Mouse (Mus musculus) forebrain, embryonic 10.5 days (tissue): ENCODE data around the gene Tbx2. TPM values are rescaled to one million over a fixed set of nuclear protein-coding genes. Genes with fewer than 3 reads are reported as not detected.

Experiments used
- DNase-seq: peaks from one replicate; pipeline ENCODE4 v3.0.0-alpha.2; 2017; ENCODE audit warnings: low spot score; ENCODE audit errors: extremely low spot score
- H3K27ac ChIP-seq: fragments of 300-500 bp; sonication (generic); 2 replicates; pipeline ENCODE4 v1.5.1; 2016; ENCODE audit warnings: mild to moderate bottlenecking
- H3K27me3 ChIP-seq: fragments of 300-500 bp; sonication (generic); 2 replicates; pipeline ENCODE4 v1.6.1; 2016; ENCODE audit warnings: mild to moderate bottlenecking; ENCODE audit not compliant: poor library complexity, severe bottlenecking
- H3K36me3 ChIP-seq: fragments of 300-500 bp; sonication (generic); replicated peaks from 2 replicates; pipeline ENCODE4 v1.6.1; 2016; ENCODE audit warnings: mild to moderate bottlenecking, moderate library complexity
- H3K4me1 ChIP-seq: fragments of 300-500 bp; sonication (generic); 2 replicates; pipeline ENCODE4 v1.6.1; 2016
- H3K4me3 ChIP-seq: fragments of 300-500 bp; sonication (generic); 2 replicates; pipeline ENCODE4 v1.5.1; 2016; ENCODE audit warnings: mild to moderate bottlenecking, moderate library complexity
- H3K9me3 ChIP-seq: fragments of 300-500 bp; sonication (generic); 2 replicates; pipeline ENCODE4 v1.6.1; 2016; ENCODE audit warnings: mild to moderate bottlenecking, moderate library complexity
- WGBS: fragments of 180-500 bp; shearing (Covaris S2); methylation state at CpG from one replicate; pipeline ENCODE4 v1.1.7; 2016; 5-methylcytosine and 5-hydroxymethylcytosine counted together
- polyA plus RNA-seq: library from polyadenylated mRNA; unstranded; fragments of >200 nt; fragmentation: Nextera tagmentation; extraction: Ambion mirVana; gene quantifications from 2 replicates; pipeline ENCODE4 v1.2.1, GENCODE M21; 2016

The Tbx2 gene
- polyA plus RNA-seq, 1 experiment from 2014 or later, result 3.2 TPM

DNA sequence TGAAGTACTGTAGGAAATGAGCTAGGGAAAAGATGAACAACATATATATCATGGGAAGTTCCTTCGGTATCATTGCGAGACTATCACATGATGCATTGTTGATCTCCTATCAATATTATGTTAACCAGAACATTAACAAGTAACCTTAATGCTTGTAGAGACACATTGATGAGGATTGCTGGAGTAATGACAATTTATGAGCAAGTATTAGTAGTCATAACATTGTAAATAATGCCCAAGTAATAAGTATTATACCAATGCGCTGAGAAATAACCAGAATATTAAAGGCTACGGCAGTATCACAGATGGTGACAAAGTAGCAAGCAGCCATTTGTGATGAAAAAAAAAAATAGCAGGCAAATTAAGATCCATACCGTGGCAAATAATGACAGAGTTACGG, 54.9 kb downstream of the Tbx2 start:
- Histone ChIP-seq H3K9me3 (no peaks in the 10 kb centered on the region), H3K27ac (no peak overlapping the region), H3K36me3 (no peaks in the 10 kb centered on the region), H3K4me1 (peaks cover 37% of the 10 kb centered on the region), H3K27me3 (peaks cover 100% of the 10 kb centered on the region), H3K4me3 (no peak overlapping the region)
- WGBS, result 22% methylated on average over 6 of the region's 6 CpGs
- DNase-seq, result no peak

DNA sequence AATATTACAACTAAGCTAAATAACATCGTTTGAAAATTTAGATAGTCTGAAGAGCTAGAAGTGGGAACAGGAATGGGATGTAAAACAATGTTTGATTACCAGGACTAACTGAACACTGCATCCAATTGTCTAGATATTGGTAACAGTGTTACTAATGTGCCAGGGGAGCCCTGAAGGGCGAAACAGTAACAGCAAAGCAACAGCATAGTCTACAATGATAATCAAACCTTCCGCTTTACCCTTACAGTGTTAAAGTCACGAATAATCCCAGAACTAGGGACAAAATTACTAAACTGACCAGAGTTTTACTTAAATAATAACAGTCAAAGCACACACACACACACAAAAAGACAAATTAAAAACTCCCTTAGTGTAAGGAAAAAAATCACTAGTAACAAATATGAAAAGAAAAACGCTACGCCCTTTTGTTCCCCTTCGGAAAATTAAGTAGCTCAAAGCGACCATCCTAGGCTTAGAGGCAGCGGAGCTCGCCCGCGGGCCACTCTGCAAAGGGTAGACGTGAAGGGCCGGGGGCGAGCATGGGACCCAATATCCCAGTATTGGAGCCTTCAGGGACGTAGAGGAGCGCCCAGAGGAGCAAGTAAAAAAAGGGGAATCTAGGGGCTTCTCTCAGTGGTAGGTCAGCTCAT, 55.6 kb downstream of the Tbx2 start:
- DNase-seq, result no peak
- H3K36me3 ChIP-seq, result no peaks in the 10 kb centered on the region
- H3K4me1 ChIP-seq, result peaks cover 37% of the 10 kb centered on the region
- peaks cover 100% of the 10 kb centered on the region for H3K27me3 ChIP-seq
- H3K4me3 ChIP-seq, result no peak overlapping the region
- WGBS, result under 1% methylated on average over 17 of the region's 17 CpGs
- H3K27ac ChIP-seq, result no peak overlapping the region
- H3K9me3 ChIP-seq, result no peaks in the 10 kb centered on the region

DNA sequence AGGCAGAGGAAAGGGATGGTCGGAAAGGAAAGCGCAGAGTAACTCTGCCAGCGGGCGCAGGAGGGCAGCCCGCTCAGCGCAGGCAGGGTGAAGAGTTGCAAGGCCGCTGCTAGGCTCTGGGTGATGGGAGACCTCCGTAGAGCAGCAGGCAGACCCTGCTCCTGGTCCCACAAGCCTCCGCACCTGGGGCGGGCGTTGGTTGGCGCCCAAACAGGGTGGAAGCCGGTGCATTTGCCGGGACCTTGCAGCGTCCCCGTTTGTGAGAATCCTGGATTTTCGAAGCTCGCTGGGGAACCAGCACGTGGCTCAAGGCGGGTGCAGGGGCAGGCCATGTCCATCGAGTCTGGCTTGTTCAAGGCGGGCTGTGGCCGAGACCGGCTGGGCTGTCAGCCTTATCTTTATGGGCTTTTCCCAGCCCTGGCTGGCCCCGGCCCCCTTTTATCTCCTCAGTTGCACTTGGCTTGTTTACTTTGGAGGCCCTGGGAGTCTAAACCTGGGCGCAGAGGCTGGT, 56.2 kb downstream of the Tbx2 start:
- H3K4me3 ChIP-seq, result no peak overlapping the region

GRCm38 (mm10) chr11:85889056-85889729, 56.8 kb downstream of the Tbx2 start:
- no peak overlapping the region for H3K4me3 ChIP-seq
- WGBS, result 5% methylated on average over 8 of the region's 8 CpGs
- no peak for DNase-seq
- peaks cover 100% of the 10 kb centered on the region for H3K27me3 ChIP-seq
- H3K9me3 ChIP-seq, result no peaks in the 10 kb centered on the region
- no peak overlapping the region for H3K27ac ChIP-seq
- peaks cover 43% of the 10 kb centered on the region for H3K4me1 ChIP-seq
- no peaks in the 10 kb centered on the region for H3K36me3 ChIP-seq

More for the DNA sequence above, 56.2 kb downstream of the Tbx2 start:
- WGBS, result under 1% methylated on average over 26 of the region's 26 CpGs
- H3K4me1 ChIP-seq, result peaks cover 37% of the 10 kb centered on the region
- no peak overlapping the region for H3K27ac ChIP-seq
- no peaks in the 10 kb centered on the region for H3K9me3 ChIP-seq
- H3K36me3 ChIP-seq, result no peaks in the 10 kb centered on the region
- peak; percentile 56 for DNase-seq
- H3K27me3 ChIP-seq, result peaks cover 100% of the 10 kb centered on the region

- H3K27ac ChIP-seq, result no peak overlapping the region
- no peak for DNase-seq
- no peaks in the 10 kb centered on the region for H3K9me3 ChIP-seq
- H3K4me3 ChIP-seq, result no peak overlapping the region
- under 1% methylated on average over 47 of the region's 47 CpGs for WGBS
- H3K27me3 ChIP-seq, result peaks cover 100% of the 10 kb centered on the region
- no peaks in the 10 kb centered on the region for H3K36me3 ChIP-seq
- peaks cover 51% of the 10 kb centered on the region for H3K4me1 ChIP-seq
These were observed 57.6 kb downstream of the Tbx2 start for GRCm38 (mm10) chr11:85889730-85890562.

DNA sequence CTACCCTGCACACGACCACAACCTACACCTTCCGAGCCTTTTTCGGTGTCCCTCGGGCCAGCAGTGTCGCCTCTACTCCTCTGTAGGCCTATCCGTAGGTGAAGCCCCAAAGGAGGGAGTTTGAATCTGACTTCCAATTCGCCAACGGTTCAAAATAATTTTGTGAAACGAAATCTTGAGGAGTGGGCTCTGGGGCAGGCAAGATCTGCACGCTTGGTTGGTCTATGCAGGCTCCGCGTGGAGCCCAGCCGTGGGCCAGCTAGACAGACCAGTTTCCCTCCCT, 58.2 kb downstream of the Tbx2 start:
- H3K36me3 ChIP-seq, result no peaks in the 10 kb centered on the region
- H3K9me3 ChIP-seq, result no peaks in the 10 kb centered on the region
- under 1% methylated on average over 13 of the region's 13 CpGs for WGBS
- DNase-seq, result no peak
- 0 out of 2 replicates have a peak overlapping the region, but pooled peaks have one; percentile 8 for H3K4me3 ChIP-seq
- H3K4me1 ChIP-seq, result peaks cover 56% of the 10 kb centered on the region
- H3K27ac ChIP-seq, result no peak overlapping the region
- peaks cover 100% of the 10 kb centered on the region for H3K27me3 ChIP-seq

DNA sequence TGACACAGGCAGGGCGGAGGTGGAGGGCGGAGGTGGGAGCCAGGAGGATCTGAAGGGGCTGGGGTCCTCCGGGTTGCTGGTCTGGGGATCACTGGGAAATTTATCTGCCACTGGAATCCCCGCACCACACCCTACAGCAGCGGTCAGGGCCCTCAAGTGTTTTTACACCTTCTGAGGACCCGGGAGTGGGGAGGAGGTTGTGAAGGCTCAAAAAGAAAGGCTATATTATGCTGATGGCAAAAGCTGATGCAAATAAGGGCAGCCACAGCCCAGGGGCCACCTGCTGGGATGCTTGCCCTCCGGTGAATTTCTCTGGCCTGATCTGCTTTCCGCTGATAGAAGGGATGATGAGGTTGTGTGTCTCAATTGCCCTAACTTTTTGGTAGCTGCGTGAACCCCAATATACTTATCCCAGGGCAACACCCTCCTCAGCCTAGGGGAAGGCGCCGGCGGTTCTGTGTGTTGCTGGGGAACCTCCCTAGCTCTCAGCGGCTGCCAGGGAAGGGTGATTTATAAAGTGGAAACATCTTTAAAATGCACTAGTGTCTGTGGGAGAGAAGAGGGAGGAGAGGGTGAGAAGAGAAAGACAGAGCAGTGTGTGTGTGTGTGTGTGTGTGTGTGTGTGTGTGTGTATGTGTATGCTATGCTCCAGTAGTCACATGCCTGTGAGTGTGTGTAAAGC, 58.8 kb downstream of the Tbx2 start:
- DNase-seq, result no peak
- Histone ChIP-seq H3K27ac (no peak overlapping the region), H3K4me1 (peaks cover 56% of the 10 kb centered on the region), H3K9me3 (no peaks in the 10 kb centered on the region), H3K4me3 (peak overlapping the region; percentile 8; the same call in 1 of the 2 replicates), H3K27me3 (peaks cover 100% of the 10 kb centered on the region), H3K36me3 (no peaks in the 10 kb centered on the region)
- WGBS, result under 1% methylated on average over 13 of the region's 13 CpGs

Other genes starting within 250 kb of the Tbx2 start
- not detected in 2 replicates for gene Gm11444, start 17.8 kb downstream of the Tbx2 start, polyA plus RNA-seq
- 0.25 and 0.30 TPM in 2 replicates for gene Tbx4, start 53.9 kb downstream of the Tbx2 start, polyA plus RNA-seq